Mouse (Mus musculus) kidney, adult 2 months (tissue): ENCODE results near the gene Zfp85. TPM values are rescaled to one million over a fixed set of nuclear protein-coding genes. Genes with fewer than 3 reads are reported as not detected.
"Not testable (repeated sequence)": the region's sequence is repeated elsewhere in the genome, so short reads cannot be mapped to it uniquely, and the experiment has no call there.

Source experiments
- DNase-seq: peaks from one replicate; pipeline ENCODE4 v3.0.0; 2021
- H3K27ac ChIP-seq: fragments of 200-500 bp; 2 replicates; pipeline ENCODE4 v1.5.1; 2012; ENCODE audit warnings: low read depth, low read length, control low read depth, inconsistent platforms; ENCODE audit not compliant: insufficient read depth
- H3K27me3 ChIP-seq: fragments of 200-500 bp; replicated peaks from 2 replicates; pipeline ENCODE4 v1.6.1; 2012; ENCODE audit warnings: mild to moderate bottlenecking, moderate library complexity, low read length, inconsistent platforms; ENCODE audit not compliant: control insufficient read depth, insufficient read depth
- H3K36me3 ChIP-seq: fragments of 200-500 bp; 2 replicates; pipeline ENCODE4 v1.6.1; 2012; ENCODE audit warnings: mild to moderate bottlenecking, moderate library complexity, low read length, inconsistent platforms; ENCODE audit not compliant: control insufficient read depth, insufficient read depth
- H3K4me1 ChIP-seq: fragments of 200-500 bp; 2 replicates; pipeline ENCODE4 v1.6.1; 2011; ENCODE audit warnings: low read length; ENCODE audit not compliant: control insufficient read depth, insufficient read depth
- H3K4me3 ChIP-seq: fragments of 200-500 bp; 2 replicates; pipeline ENCODE4 v1.5.1; 2011; ENCODE audit warnings: mild to moderate bottlenecking, low read depth, low read length, control low read depth; ENCODE audit not compliant: insufficient read depth
- CTCF ChIP-seq: fragments of 200-500 bp; conservative IDR thresholded peaks from 2 replicates; pipeline ENCODE4 v1.5.1; 2011; ENCODE audit warnings: low read depth, mild to moderate bottlenecking, control low read depth, low read length, moderate library complexity, mixed read lengths; ENCODE audit not compliant: insufficient read depth, insufficient read length
- POLR2A ChIP-seq: fragments of 200-500 bp; IDR thresholded peaks from one replicate; pipeline ENCODE4 v1.6.1; 2011; ENCODE audit warnings: low read depth, low read length, control low read depth
- WGBS: fragments of 180-500 bp; shearing (Covaris S2); methylation state at CpG from one replicate; pipeline ENCODE4 v1.1.7; 2018; 5-methylcytosine and 5-hydroxymethylcytosine counted together
- polyA plus RNA-seq: library from polyadenylated mRNA; depleted of rRNA; stranded (reverse); fragments of >200 nt; gene quantifications from 2 replicates; pipeline ENCODE4 v1.2.3, GENCODE M21; 2012; rRNA removed

Zfp85 gene
- polyA plus RNA-seq, 1 experiment = 0.58 TPM

DNA sequence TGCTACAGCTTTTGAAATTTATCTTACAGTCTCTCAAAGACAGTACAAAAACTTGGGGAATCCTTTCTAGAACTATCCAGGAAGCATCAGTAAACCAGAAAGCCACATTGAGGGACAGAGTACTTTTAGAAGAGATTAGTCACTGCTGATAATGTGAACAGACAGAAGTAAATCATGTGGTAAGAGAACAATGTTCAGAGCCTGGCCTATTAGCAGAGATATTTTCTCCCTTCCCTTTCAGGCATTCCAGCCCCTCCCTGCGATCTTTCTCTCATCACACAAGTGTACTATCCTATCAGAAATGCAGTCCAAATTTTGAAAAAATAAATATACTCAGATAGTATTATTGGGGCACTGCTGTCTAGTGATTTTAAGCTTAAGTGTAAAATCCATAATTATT, 26.9 kb downstream of the Zfp85 start:
- 70% methylated on average over 1 of the region's 1 CpGs for WGBS
- H3K27ac ChIP-seq = no peak overlapping the region
- no peak for TF ChIP-seq CTCF
- no peak for TF ChIP-seq POLR2A
- no peak for DNase-seq
- no peaks in the 10 kb centered on the region for H3K36me3 ChIP-seq
- H3K27me3 ChIP-seq = no peaks in the 10 kb centered on the region
- H3K4me3 ChIP-seq = no peak overlapping the region
- peaks cover 5% of the 10 kb centered on the region; the same call in 1 of the 2 replicates for H3K4me1 ChIP-seq

DNA sequence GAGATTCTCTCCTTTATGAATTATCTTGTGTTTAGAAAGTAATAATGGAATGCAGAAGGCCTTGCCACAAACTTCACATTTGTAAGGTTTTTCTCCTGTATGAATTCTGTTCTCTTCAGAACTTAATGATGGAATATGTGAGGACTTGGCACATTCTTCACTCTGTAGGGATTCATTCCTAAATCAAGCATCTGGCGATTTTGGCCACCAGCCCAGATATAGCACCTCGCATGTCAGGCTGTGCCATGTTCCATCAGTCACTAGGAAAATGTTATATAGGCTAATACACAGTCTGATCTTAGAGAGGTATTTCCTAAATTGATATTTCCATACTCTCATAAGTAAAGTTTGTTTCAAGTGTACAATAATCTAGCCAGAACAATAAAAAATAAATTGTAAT, 29.7 kb downstream of the Zfp85 start:
- not testable (repeated sequence) for H3K4me1 ChIP-seq, DNase-seq, H3K4me3 ChIP-seq, H3K27me3 ChIP-seq, H3K36me3 ChIP-seq, H3K27ac ChIP-seq
- WGBS = 85% methylated on average over 2 of the region's 2 CpGs

DNA sequence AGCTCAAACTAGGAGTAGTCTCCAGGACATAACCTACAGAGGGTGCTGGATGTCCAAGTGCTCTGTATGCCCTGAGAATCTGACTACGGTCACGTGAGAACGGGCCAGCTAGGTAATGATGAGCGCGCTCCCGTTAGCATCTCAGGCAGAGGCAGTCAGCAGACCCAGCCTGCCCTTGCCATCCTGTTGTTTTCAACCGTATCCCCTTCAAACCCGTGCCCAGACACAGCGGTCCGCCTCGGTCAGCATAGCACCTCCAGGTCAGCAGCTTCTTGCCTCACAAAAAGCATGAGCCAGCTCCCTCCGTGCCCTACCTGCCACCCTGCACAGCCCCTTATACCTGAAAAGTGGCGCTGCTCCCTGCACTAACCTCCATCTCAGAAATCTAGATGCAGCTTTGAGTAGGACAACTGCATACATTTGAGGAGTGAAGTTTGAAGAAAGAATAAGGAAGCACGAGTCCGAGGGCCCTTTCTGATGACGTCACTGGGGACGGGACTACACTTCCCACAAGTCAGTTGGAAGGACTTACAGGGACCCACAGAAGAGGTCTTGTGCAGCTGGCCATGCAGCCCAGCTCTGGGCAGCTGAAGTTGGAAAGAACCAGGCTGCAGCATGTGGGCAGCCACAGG, 31.1 kb downstream of the Zfp85 start:
- Histone ChIP-seq H3K4me3 (peak overlapping the region; percentile 97), H3K27me3 (no peaks in the 10 kb centered on the region), H3K27ac (peak overlapping the region; percentile 22; the same call in 1 of the 2 replicates), H3K36me3 (no peaks in the 10 kb centered on the region), H3K4me1 (0 out of 2 replicates have a peak, but pooled peaks cover 3% of the 10 kb centered on the region)
- DNase-seq = peak; percentile 95
- no peak for TF ChIP-seq POLR2A
- no peak for TF ChIP-seq CTCF
- under 1% methylated on average over 17 of the region's 17 CpGs for WGBS

Other genes with a start within 250 kb of the Zfp85 start
- gene Gm26965, start 229.1 kb downstream of the Zfp85 start, polyA plus RNA-seq = not detected in 2 replicates
- 28.0 and 30.8 TPM in 2 replicates for gene Zfp87, start 229.1 kb downstream of the Zfp85 start, polyA plus RNA-seq
- gene Zfp748, start 201.4 kb downstream of the Zfp85 start, polyA plus RNA-seq = 2.2 and 3.3 TPM in 2 replicates
- gene Zfp729b, start 145.5 kb downstream of the Zfp85 start, polyA plus RNA-seq = 0.49 and 0.86 TPM in 2 replicates
- not detected in 2 replicates for gene Gm49345, start 117.5 kb downstream of the Zfp85 start, polyA plus RNA-seq
- gene Zfp729a, start 117.4 kb downstream of the Zfp85 start, polyA plus RNA-seq = 0.91 and 1.4 TPM in 2 replicates
- 3.6 and 4.2 TPM in 2 replicates for gene Zfp738, start 68.2 kb downstream of the Zfp85 start, polyA plus RNA-seq
- 1.1 and 1.9 TPM in 2 replicates for gene Zfp65, start 26.1 kb downstream of the Zfp85 start, polyA plus RNA-seq
- gene Zfp493, start 24.5 kb upstream of the Zfp85 start, polyA plus RNA-seq = 0.90 and 2.1 TPM in 2 replicates
- gene Zfp273, start 58.5 kb upstream of the Zfp85 start, polyA plus RNA-seq = 0.61 and 1.1 TPM in 2 replicates
- 1.9 and 2.5 TPM in 2 replicates for gene Gm10037, start 75.9 kb upstream of the Zfp85 start, polyA plus RNA-seq
- not detected in 2 replicates for gene BC048507, start 108.1 kb upstream of the Zfp85 start, polyA plus RNA-seq